Mouse (Mus musculus): ENCODE results near the gene Nxf1.
"Not testable (repeated sequence)": the region's sequence is repeated elsewhere in the genome, so short reads cannot be mapped to it uniquely, and the experiment has no call there.

The Nxf1 gene

GRCm38 (mm10) chr19:8724392-8724791, 32.5 kb upstream of the Nxf1 start:
- DNase-seq (ENCODE audit: low spot score in 2 of 2): no peak

DNA sequence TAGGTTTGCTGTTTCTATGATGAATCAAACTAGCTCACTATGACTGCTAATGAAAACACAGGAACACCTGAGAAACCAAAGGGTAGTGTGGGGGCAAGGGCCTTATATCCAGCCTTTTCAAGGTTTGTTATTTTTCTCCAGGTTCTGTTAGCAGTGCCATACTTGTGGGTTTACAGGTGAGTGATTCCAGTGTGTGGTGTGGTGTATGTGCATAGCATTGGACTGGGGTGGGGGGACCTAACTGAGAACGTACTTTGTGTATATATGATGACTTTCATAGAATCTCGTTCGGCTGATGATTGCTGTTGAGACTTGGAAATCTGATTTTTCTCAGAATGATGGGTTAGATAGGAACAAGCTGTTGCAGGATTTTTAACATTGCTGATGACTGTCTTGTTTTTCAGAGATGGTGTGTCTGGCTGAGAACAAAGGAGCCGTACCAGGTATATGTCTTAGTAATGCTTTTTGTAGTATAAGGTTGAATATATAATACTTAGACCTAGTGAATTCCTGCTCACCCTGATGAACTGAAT, 31.7 kb upstream of the Nxf1 start:
- no peak for DNase-seq (ENCODE audit: low spot score in 2 of 2)

- no peak for DNase-seq (ENCODE audit: low spot score in 2 of 2)
Observed at GRCm38 (mm10) chr19:8726609-8727390, 30.1 kb upstream of the Nxf1 start.

DNA sequence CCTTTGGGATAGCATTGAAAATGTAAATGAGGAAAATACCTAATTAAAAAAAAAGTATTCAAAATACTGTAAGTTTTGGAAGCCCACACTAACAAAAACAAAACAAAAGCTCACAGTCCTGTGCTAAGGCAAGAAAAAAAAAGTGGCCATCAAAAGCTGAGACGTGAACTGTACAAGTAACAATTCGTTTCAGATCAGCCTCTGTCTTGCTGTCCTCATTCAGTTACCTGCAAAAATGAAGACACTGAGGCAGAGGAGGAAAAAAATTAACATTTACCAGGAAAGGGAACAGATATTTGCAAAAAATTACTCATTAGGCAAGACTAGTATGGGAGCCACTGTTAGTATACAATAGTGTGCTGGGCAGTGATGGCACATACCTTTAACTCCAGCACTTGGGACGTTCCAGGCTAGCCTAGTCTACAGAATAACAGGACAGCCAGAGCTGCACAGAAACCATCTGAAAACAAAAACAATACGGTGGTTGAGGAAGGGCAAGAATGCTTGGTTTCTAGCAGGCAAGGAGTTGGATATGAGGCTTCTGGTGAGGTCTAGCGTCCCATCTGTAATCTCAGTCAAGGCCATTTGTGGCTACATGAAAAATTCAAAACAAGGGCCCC, 29.3 kb upstream of the Nxf1 start:
- DNase-seq (ENCODE audit: low spot score in 2 of 2): no peak

DNA sequence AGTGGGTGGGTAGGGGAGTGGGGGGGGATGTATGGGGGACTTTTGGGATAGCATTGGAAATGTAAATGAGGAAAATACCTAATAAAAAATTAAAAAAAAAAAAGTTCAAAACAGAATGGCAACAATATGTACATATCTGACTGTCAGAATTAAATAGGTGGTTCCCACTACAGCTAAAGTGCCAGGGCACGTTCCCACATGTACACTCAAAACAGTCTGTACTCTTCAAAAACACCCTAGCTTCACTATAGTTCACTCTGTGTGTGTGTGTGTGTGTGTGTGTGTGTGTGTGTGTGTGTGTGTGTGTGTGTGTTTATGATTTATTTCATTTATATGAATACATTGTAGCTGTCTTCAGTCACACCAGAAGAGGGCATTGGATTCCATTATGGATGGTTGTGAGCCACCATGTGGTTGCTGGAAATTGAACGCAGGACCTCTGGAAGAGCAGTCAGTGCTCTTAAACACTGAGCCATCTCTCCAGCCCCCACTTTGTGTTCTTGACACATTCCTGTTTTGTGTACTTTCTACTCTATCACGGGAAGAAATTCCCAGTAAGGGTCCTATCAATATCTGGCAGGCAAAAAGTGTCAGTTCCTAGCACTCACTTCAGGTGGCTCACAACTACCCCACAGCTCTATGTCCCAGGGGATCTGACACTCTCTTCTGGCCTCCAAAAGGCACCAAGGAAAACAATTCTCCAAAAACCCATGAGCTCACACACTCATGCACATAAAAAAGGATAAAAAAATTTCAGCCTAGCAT, 28.4 kb upstream of the Nxf1 start:
- not testable (repeated sequence) for DNase-seq (ENCODE audit: low spot score in 2 of 2)

DNA sequence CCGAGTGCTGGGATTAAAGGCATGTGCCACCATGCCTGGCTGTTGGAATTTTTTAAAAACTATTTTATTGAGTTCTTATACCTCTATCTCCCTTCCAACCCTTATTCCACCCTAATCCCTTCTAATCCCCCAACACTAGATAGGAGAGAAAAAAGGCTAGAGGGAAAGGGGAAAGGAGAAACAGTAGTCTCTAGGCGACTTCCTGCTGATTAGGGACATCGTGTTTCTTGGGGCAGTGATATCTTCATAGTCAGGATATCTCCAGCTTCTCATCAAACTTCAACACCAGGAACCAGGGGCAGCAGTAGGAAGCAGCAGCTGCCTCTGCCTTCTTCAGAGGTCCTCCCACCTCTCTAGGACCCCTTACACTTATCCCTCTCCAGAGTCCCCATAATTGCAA, 22.5 kb upstream of the Nxf1 start:
- DNase-seq (ENCODE audit: low spot score in 2 of 2): no peak

DNA sequence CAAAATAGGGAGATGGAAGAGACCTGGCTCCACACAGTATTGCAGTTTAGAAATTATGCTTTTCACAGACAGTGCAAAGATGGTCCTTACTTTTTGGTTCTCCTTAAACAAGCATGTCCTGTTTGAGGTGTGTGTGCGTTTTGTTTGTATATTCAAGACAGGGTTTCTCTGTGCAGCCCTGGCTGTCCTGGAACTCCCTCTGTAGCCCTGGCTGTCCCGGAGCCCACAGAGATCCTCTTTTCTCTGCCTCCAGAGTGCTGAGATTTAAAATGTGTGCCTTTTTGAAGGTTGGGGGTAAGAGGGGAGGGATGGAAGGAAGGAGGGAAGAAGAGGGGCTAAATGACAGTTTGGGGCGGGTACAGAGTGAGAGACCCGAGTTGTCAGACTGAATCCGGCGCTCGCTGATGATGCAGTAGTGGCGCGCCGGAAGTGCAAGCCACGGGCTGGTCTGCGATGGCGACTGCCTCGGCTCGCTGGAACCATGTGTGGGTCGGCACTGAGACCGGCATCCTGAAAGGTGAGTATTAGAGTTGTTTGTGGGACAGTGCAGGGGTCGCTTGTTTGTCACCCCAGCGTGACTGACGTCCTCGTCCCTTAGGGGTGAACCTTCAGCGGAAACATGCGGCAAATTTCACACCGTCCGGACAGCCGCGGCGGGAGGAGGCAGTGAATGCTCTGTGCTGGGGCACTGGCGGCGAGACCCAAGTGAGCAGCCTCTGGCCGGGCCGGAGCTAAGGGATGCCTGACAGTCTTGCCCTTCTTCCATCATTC, 21.3 kb upstream of the Nxf1 start, which contains the start of gene Wdr74:
Wdr74 (plus strand) TSS at position 439 of the 771 bp plus-strand sequence.
- peak; percentile 96 for DNase-seq (ENCODE audit: low spot score in 2 of 2)

- DNase-seq (ENCODE audit: low spot score in 2 of 2): no peak
Observed at GRCm38 (mm10) chr19:8736160-8736467, 20.8 kb upstream of the Nxf1 start.

GRCm38 (mm10) chr19:8738911-8739310, 18.0 kb upstream of the Nxf1 start:
- no peak for DNase-seq (ENCODE audit: low spot score in 2 of 2)

- no peak for DNase-seq (ENCODE audit: low spot score in 2 of 2)
Observed at GRCm38 (mm10) chr19:8739646-8740045, 17.2 kb upstream of the Nxf1 start.

DNA sequence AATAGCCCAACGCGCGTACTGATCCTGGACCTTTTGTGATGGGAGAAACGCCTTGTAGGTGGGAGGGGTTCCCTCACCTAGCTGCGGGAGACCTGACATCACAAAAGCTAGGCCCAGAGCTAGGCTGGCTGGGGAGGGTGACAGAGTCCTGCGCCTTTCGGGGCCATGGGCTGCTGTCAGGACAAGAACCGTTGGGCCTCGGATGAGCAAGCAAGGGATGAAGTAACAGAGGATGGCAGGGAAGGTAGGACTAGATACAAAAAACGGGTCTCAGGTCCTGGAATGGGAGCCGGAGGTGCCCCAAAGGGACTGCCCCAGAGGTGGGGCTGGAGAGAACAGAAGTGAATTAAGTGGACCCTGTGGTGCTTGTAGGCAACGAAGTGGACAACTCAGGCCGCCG, 16.3 kb upstream of the Nxf1 start, which contains the start of gene 1700092M07Rik:
1700092M07Rik (plus strand) TSS at position 116 of the 400 bp plus-strand sequence.
- DNase-seq (ENCODE audit: low spot score in 2 of 2): no peak

DNA sequence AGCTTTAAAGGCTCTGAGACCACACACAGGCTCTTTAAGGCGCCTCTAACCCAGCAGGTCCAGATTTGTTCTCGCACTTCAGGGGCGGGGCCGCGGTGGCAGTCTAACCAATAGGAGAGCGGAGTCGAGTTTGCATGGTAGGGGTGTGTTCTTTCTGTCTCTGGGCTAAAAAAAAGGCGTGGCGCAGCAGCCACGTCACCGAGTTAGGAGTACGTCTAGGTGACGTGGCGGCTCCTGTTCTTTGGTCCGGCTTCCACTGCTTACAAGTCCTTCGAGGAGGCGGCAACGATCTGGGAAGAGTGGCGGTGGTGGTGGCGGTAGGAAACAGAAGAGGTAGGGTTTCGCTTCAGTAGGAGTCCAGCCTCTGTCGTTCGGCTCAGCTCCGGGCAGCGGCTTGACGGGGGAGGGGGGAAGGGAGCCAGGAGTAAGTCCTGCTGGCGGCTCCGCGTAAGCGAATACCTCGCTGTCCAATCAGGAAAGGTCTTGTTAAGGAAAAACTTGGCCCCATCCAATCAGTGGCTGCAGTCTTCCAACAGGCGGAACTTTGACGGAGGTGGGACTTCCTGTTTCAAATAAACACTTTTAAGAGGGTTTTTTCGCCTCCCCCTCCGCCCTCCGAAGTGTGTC, 15.5 kb upstream of the Nxf1 start, which contains the start of gene Stx5a:
Stx5a (plus strand) TSS at position 171 of the 627 bp plus-strand sequence.
- DNase-seq (ENCODE audit: low spot score in 2 of 2): peak; percentile 98

- no peak for DNase-seq (ENCODE audit: low spot score in 2 of 2)
Observed at GRCm38 (mm10) chr19:8742176-8742575, 14.7 kb upstream of the Nxf1 start.

DNA sequence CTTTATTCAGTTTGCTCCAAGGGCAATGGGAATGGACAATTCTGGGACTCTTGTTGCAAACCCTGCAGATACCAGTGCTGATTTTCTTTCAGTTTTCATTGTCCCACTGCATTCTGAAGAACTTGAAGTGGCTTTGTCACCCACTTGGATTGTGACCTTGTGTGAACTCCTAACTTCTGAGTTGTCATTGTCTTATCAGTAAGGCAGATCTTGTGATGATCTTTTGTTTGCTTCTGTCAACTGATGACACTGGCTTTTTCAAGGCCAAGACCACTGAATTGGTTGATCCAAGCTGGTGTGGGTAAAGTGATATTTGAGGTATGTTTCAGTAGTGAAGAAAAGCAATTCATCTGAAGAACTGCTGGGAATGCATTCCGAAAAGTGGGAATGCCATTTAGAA, 11.5 kb upstream of the Nxf1 start:
- DNase-seq (ENCODE audit: low spot score in 2 of 2): no peak

GRCm38 (mm10) chr19:8747368-8747767, 9.5 kb upstream of the Nxf1 start:
- DNase-seq (ENCODE audit: low spot score in 2 of 2): no peak

DNA sequence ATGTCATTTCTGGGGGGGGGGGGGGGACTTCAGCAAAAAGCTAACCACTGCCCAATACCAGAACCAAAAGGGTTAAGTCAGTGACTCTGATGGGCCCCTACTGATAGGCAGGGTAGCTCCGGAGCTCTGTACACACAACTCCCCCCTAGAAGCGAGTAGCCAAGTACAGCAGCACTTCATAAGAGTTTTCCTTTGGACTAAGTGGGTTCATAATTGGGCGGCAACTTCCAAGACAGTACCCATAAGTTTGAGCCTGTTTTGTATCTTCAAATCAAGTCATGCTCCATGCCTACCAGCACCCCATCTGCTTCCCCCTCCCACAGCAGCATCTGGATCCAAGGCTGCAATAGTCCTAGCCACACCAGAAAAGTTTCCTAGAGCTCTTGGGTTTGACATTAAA, 1.2 kb upstream of the Nxf1 start:
- DNase-seq (ENCODE audit: low spot score in 2 of 2): no peak

GRCm38 (mm10) chr19:8757471-8757998, 662 bp downstream of the Nxf1 start:
- no peak for DNase-seq (ENCODE audit: low spot score in 2 of 2)

DNA sequence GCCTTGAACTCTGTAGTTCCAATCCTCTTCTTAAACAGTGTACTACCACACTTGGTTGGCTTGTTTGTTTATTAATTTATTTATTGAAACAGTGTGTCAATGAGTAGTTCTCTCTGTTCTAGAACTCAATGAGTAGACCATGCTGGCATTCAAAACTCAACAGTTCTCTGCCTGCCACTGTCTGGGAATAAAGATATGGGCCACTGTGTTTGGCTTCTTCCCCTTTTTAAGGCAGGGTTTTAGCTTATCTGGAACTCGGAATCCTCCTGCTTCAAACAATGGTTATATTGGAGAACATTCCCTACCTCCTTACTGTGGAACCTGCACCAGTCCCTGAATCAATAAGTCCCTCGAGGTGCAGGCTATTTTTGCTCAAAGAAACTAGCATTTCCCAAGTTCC, 2.0 kb downstream of the Nxf1 start:
- DNase-seq (ENCODE audit: low spot score in 2 of 2): no peak

DNA sequence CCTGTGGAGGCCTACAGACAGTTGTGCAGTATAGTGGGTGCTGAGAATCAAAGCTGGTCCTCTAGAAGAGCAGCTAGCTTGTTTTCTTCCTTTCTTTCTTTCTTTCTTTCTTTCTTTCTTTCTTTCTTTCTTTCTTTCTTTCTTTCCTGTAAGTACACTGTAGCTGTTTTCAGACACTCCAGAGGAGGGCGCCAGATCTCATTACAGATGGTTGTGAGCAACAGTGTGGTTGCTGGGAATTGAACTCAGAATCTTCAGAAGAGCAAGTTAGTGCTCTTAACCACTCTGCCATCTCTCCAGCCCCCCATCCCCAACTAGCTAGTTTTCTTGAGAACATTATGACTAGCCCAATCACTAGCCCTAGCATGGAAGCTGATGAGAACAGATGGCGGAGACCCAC, 3.9 kb downstream of the Nxf1 start:
- DNase-seq (ENCODE audit: low spot score in 2 of 2): no peak

GRCm38 (mm10) chr19:8763276-8763675, 6.4 kb downstream of the Nxf1 start:
- no peak for DNase-seq (ENCODE audit: low spot score in 2 of 2)

- DNase-seq (ENCODE audit: low spot score in 2 of 2): no peak
Observed at GRCm38 (mm10) chr19:8765562-8765961, 8.7 kb downstream of the Nxf1 start.
